Mouse (Mus musculus): Measurements from ENCODE around the gene Cpeb1.

Gene Cpeb1

DNA sequence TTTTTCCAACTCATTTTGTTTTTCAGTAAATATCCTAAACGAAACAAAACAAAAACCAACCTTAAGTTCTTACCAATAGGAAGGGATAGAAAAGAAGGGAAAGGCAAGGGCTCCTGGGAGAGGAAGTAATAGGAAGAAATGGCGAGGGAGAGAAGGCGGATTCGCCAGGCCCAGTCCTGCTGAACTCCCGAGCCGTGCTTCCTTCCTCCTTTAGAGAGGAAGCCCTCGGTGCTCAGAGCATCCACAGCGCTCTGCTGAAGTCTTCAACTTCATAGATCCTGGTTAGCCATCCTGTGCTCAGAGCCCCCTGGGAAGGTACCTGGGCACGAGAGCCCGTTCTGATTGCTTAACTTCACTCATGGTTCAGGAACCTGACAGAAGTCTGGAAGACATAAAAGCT lies 127.6 kb downstream of the Cpeb1 start:
- no peak for ATAC-seq (ENCODE audit: low TSS enrichment)

DNA sequence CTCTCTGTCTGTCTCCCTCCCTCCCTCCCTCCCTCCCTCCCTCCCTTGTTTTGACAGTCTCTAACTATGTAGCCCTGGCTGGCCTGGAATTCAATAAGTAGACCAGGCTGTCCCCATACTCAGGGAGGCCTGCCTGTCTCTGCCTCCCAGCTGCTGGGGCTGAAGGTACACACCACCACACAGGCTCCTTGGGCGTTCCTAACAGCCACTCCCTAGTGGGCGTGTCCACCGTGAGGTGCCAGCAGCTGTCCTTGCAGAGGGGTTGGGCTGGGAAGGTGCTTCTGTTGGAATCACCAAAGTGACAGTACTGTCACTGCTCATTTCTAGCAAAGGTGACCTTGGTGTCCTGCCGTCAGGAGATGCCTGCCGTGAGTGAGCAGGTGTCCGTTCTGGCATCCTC lies 128.4 kb downstream of the Cpeb1 start:
- no peak for ATAC-seq (ENCODE audit: low TSS enrichment)

- no peak for ATAC-seq (ENCODE audit: low TSS enrichment)
Measured at GRCm38 (mm10) chr7:81326043-81326442, 129.2 kb downstream of the Cpeb1 start.

DNA sequence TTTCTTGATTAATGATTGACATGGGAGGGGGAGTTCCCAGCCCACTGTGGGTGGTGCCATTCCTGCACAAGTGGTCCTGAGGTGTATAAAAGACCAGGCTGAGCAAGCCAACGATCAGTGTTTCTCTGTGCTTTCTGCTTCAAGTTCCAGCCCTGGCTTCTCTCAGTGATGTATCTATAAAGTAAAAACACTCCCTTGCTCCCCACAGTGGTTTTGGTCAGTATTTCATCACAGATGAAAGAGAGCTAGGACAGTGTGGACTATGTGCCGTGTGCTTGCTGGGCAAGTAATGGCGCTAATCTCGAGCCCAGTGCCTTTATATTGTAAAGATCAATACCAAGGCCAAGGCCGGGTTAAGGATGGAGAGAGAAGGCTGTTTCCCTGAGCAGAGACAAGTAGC lies 133.5 kb downstream of the Cpeb1 start:
- peak; percentile 71; the same call in 1 of the 2 replicates for ATAC-seq (ENCODE audit: low TSS enrichment)

GRCm38 (mm10) chr7:81319749-81320148 lies 135.5 kb downstream of the Cpeb1 start:
- ATAC-seq (ENCODE audit: low TSS enrichment) = 0 out of 2 replicates have a peak, but pooled peaks have one; percentile 46

DNA sequence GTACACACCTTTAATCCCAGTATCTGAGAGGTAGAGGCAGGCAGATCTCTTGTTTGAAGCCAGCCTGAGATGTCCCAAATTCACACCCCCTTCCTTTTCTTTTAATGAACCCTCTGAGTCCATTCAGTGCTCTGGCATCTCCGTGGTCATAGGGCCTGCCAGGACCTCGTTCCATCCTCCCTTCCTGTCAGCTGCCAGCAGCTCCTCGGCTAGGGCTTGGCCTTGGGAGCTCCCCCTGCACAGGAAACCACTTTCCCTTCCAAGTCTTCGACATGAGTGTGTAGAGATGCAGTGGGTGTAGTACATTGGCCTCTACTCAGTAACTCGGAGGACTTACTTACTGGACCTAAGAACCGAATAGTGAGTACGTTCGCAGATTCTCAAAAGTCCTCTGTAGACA lies 139.7 kb downstream of the Cpeb1 start:
- no peak for ATAC-seq (ENCODE audit: low TSS enrichment)

- ATAC-seq (ENCODE audit: low TSS enrichment) = no peak
Measured at GRCm38 (mm10) chr7:81311581-81311980, 143.7 kb downstream of the Cpeb1 start.

- ATAC-seq (ENCODE audit: low TSS enrichment) = no peak
Measured at GRCm38 (mm10) chr7:81311130-81311529, 144.1 kb downstream of the Cpeb1 start.

- ATAC-seq (ENCODE audit: low TSS enrichment) = no peak
Measured at GRCm38 (mm10) chr7:81309247-81309646, 146.0 kb downstream of the Cpeb1 start.

DNA sequence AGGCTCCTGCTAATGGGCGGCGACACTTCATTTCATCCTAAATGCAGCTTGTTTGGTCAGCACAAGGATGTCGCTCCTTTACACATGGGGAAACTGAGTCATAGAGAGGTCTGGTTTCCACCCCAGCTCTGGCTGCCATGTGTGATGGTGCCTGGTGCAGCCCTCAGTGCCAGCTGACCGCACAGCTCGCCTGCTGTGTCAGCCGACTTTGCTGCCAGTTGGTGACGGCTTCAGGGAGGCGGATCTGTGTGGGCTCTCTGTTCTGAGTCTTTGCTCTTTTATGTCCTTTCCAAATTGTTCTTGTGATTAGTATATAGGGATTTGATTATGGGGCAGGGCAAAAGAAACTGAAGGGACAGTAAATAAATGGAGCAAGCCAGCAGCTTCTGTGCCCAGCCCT lies 147.5 kb downstream of the Cpeb1 start:
- ATAC-seq (ENCODE audit: low TSS enrichment) = peak; percentile 38; the same call in 1 of the 2 replicates

GRCm38 (mm10) chr7:81304675-81305074 lies 150.6 kb downstream of the Cpeb1 start:
- peak; percentile 71 for ATAC-seq (ENCODE audit: low TSS enrichment)

DNA sequence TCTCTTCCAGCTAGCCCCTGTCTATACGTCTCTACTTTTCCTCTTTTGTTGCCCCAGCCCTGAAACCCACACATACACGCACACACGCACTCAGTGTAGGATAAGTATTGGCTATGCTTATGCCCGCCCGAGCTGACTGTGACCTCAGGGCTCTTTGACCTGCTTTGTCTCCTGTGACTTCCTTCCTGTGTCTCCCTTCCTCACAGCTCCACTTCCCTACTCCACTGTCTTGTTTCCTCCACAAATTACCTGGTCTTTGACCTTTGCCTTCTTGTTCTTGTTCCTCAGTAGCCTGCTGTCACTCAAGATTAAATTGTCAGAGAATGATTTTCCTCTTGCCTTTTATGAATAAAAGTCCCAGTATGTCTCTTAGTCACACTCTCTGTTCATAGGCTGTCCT lies 151.2 kb downstream of the Cpeb1 start:
- no peak for ATAC-seq (ENCODE audit: low TSS enrichment)

DNA sequence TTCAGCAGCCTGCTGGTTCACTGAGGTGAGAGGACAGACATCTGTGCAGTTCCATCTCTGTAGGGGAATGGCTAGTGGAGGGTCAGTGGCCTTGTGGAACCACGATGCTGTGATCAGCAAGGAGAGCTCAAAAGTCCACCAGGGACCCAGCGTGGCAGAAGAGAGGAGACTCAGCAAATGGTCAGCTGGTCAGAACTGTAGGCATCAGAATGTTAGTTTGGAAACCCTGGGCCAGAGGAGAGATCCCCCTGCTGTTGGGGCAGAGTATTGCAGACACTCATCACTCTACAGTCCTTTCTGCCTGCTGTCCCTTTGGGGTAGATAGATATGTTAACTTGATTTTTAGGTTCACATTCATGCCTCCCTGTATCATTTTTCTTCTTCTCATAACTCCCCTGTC lies 151.6 kb downstream of the Cpeb1 start:
- ATAC-seq (ENCODE audit: low TSS enrichment) = no peak

DNA sequence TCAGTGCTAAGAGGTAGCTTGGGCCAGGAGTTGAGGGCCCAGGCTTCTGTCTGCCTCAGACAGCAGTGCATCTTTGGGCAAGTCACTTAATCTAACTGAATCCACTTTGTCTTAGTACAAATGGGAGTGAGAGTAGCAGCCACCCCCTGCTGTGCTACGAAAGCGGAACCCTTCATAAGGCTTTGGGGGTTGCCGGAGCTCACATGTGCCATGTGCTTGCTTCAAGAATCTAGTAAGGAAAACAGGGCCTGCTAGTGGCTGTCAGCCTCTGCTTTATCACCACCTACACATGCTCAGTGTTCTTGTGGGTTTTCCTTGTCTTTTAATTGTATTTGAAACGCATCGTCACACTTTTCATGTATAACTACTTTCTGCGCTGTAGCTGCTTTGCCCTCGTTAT lies 153.9 kb downstream of the Cpeb1 start:
- ATAC-seq (ENCODE audit: low TSS enrichment) = no peak

DNA sequence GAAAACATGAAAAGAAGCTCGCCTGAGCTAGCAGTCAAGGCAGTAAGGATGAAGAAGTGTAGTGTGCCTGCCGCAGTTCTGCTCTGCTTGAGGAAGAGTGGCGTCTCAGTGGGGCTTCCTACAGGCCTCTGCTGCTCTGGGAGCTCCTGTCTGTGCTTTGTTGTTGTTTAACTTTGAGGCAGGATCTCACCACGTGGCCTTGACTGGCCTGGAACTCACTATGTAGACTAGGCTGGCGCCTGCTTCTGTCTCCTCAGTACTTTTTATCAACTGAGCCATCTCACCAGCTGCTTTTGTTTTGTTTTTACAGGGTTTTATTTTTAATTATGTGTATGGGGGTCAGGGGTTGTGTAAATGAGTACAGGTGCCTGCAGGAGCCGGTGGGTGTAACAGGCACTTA lies 157.1 kb downstream of the Cpeb1 start:
- no peak for ATAC-seq (ENCODE audit: low TSS enrichment)

Data from frontal cortex, adult (tissue).